Mouse (Mus musculus) CD4-positive, CD25-positive, alpha-beta regulatory T cell, adult 2 months (primary cell): Measurements from ENCODE around the gene Esp38.
"Not testable (repeated sequence)": the region's sequence is repeated elsewhere in the genome, so short reads cannot be mapped to it uniquely, and the experiment has no call there.

Experiments
- DNase-seq: peaks from one replicate; pipeline ENCODE4 v3.0.0-alpha.2; 2012; ENCODE audit warnings: low read depth, low spot score

Gene Esp38

DNA sequence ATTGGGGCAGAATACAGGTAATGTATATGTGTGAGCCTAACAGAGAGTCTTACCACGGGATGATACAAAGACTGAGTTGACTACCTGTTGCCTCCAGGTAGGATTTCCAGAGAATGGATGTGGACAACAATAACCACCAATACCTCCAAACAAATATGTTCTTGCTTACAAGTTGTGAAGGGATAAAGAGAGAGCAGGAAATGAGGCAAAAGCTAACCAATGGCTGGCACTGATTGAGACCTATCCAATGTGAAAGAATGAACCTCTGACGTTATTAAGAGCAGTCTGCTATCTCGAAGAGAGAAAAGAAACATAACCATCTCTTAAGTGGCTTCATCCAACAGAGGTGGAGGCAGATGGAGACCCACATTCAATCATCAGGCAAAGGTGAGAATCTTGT lies at the start of gene Esp38:
Gene Esp38, plus strand, starts transcription at position 301 of the 400 bp plus-strand sequence.
- no peak for DNase-seq

- DNase-seq, result not testable (repeated sequence)
Observed at GRCm38 (mm10) chr17:39902928-39903545, 47.3 kb upstream of the Esp38 start.
